Mouse (Mus musculus) gonadal fat pad, adult 2 months (tissue): Measurements from ENCODE around the gene Bicc1. TPM values are rescaled to one million over a fixed set of nuclear protein-coding genes. Genes with fewer than 3 reads are reported as not detected.
A peak's percentile ranks its signal among the peaks of the same experiment; 100 is the strongest.

Experiments
- DNase-seq: peaks from one replicate; pipeline ENCODE4 v3.0.0-alpha.2; 2012; ENCODE audit warnings: low read depth
- polyA plus RNA-seq: library from polyadenylated mRNA; depleted of rRNA; stranded (reverse); fragments of >200 nt; gene quantifications from 2 replicates; pipeline ENCODE4 v1.2.3, GENCODE M21; 2012

The Bicc1 gene
- polyA plus RNA-seq, 1 experiment: 19.9 TPM

GRCm38 (mm10) chr10:71122480-71122879 is 37.0 kb downstream of the Bicc1 start:
- no peak for DNase-seq

DNA sequence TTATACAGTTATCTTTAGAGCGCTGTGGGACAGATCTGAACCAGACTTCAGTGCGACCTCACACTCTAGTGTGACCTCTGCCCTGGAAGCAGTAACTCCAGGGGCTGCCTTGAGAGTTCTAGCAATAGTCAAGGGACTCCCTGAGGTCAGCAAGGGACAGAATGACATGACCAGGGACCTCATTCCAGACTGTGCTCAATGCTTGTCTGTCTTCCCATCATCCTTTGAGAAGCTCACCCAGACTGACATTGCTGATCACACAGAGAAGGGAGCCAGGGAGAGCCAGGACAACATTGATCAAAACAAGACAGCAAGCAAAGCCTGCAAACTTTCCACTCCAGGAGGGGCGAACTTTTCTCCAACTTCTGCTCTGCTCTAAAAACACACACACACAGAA is 38.7 kb downstream of the Bicc1 start:
- DNase-seq: no peak

GRCm38 (mm10) chr10:71120121-71120768 is 39.3 kb downstream of the Bicc1 start:
- DNase-seq: no peak

DNA sequence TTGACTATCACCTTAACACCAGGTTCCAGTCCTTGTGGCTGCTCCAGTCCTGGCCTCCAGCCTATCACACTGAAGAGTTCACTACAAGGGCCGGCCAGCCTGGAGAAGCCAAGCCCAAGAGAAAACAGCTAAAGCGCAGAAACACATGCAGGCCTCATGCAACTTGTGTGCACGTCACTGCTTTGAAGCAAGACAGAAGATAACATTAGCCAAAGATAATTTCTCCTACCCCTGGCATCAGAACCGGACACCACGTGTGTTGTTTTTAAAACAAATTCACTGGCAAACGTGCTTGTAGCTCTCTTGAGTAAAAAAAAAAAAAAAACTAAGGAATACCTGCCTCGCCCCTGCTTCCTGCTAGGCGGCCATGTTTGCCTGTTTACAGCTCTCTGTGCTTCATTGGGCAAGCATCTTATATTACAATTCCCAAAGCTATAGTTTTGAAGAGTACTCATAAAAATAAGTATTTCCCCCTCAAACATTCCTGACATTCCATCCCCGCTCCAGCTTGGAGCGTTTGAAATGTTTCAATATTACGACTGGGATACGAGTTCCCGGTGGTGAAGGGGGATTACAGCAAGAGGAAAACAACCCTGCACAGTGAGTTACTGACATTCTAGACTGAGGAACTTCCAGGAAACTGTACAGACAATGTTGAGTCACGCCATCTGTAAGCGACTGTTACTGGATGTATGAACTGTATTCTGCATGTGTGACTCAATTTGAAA is 40.2 kb downstream of the Bicc1 start:
- no peak for DNase-seq

GRCm38 (mm10) chr10:71117766-71118165 is 41.7 kb downstream of the Bicc1 start:
- DNase-seq: no peak

DNA sequence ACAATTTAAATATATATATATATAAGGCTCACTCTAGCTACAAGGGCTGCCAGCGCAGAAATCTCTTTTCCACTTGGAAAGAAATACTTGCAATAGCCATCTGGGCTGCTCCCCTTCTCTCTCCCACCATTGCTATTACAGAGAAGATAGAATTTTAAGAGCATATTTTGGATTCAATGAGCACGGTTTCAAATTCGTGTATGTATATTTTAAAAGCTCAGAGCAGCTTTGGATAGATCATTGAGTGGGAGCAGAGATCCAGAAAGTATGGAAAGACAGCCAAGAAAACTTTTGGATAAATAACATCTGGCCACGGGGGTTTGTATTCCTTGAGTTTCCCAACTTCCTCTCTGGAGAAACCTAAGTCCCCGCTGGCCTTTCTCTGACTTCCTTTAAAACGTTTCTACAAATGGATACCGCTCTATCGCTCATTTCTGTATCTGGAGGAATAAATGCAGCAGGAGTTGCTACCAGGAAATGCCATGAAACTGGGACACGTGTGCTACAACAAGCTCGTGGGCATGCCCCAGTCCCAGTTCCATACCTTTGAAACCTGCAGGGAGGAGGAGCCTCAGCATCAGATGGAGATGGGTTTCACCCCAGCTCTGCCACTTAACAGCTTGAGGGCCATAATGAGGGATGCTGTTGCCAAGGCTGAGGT is 45.1 kb downstream of the Bicc1 start:
- no peak for DNase-seq

GRCm38 (mm10) chr10:71106491-71107205 is 52.9 kb downstream of the Bicc1 start:
- no peak for DNase-seq

DNA sequence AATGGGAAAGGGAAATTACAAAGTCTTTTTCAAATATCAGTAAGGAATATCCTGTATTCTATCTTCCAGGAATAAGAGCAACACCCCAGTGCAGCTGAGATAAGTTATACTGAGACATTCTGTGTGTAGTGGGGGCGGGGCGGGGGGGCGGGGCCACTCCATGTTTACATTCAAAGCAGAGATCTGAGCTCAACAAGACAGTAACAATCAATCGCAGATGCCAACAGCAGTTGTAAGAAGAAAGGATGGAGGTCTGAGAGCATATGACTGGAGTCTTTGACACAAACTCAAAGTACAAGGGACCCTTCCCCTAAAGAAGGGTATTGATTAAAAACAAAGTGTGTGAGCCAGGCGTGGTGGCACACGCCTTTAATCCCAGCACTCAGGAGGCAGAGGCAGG is 54.7 kb downstream of the Bicc1 start:
- DNase-seq: no peak

- no peak for DNase-seq
Measured at GRCm38 (mm10) chr10:71100815-71101499, 58.5 kb downstream of the Bicc1 start.

DNA sequence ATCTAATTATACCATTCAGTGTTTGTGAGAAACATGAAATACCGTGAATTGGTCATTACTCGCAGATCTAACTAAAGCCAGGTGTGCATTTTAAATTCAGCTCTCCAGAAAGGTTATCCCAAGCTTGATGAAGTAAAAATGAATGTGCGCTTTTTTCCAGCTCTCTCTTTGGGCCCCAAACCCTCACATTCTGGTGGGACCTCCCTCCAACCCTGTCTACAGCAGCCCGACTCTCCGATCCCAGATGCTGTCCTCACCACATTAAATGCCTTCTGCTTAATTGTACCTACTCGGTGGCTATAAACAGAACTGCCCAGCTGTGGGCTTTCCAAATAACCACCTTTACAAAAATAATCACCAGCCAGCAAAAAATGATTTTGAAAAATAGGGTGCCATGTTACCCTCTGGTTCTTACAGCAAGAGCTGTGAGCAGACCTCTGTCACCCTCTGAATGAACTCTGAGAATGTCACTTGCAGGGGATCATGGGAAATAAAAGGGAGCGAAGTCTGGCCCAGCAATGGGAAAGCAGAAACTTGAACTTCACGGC is 64.7 kb downstream of the Bicc1 start:
- no peak for DNase-seq

GRCm38 (mm10) chr10:71093312-71093711 is 66.2 kb downstream of the Bicc1 start:
- DNase-seq: no peak

- no peak for DNase-seq
Measured at GRCm38 (mm10) chr10:71087359-71087716, 72.2 kb downstream of the Bicc1 start.

DNA sequence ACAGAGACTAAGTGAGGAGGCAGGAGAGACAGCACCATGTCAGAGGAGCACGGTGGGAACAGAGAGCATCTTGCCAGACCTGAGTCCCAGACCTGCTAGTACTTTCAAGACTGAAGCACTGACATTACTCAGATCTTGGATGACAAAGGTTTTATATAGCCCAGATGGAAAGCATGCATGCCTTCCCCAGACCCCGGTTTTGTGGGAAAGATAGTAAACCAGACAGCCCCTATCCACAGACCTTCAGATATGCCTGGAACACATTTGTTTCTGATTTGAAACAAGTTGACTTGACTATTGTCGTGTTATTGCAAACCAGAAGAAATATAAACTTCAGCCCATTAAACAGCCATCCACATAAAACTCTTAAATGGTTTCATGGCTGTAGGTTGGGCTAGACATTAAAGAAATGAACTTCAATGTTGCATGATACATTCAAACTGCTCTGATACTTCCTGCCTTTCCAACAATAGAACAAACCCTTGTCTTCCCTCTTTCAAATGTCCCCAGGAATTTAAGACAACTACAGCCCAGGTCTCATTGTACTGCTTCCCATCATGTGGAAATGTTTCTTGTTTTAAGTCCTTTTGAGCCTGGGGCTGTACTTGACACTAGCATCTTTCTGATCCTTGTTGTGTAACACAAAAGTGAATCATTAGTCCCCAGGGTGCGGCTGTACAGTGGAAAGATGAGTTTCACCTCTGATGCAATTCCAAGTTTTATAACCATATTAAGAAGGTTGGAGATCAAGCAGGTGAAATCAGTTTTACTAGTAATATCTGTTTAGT is 72.7 kb downstream of the Bicc1 start:
- peak; percentile 75 for DNase-seq

- DNase-seq: no peak
Measured at GRCm38 (mm10) chr10:71082986-71083385, 76.5 kb downstream of the Bicc1 start.

DNA sequence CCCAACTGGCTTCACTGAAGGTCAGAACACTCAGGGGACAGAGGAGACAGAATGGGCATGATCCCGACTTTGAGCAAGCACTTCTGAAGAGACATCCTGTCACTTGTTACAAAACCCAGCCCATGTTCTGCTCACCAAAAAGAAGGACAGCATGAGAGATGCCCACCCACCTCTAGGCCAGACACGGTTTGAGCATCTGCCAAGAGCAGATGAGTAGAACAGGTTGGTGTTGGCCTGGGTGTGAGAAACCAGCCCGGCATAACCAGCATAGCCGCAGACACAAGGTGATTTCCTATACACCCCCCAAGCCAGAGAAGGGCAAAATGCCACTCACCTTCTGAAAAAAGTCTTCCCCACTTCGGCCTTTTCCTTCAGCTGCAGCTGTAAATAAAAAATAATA is 80.6 kb downstream of the Bicc1 start:
- no peak for DNase-seq

DNA sequence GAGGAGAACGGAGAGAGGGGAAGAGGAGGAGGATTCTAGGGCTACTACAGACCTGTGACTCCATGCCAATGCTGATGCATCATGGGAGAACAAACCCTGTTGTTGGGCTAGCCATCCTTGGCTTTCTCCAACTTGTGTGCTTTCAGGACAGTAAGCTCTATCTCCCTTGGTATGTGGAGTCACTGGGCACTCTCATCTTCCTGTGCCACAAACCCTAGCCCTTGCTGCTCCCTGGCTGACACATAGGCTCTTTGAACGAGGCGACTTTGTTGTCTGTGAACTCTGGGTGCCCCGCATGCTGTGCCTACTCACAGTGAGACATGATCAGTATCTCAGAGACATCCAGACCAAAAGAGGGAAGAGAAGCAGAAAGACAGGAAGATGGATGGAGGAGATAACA is 94.5 kb downstream of the Bicc1 start:
- no peak for DNase-seq

DNA sequence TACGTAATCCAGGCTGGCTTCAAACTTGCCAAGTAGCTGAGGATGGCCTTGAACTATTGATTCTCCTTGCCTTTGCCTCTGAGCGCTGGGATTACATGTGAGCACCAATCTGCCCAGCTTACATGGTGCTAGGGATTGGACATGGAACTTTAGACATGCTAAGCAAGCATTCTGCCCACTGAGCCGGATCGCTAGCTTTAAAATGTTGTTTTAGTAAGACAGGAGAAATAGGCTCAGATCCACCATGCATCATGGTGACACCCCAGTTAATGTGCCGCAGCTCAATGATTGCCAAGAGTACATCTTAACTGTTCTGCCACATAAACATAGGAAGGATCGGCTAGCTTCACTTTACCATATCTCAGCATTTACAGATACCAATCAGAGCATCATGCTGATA is 94.9 kb downstream of the Bicc1 start:
- no peak for DNase-seq

GRCm38 (mm10) chr10:71062151-71062550 is 97.3 kb downstream of the Bicc1 start:
- no peak for DNase-seq

DNA sequence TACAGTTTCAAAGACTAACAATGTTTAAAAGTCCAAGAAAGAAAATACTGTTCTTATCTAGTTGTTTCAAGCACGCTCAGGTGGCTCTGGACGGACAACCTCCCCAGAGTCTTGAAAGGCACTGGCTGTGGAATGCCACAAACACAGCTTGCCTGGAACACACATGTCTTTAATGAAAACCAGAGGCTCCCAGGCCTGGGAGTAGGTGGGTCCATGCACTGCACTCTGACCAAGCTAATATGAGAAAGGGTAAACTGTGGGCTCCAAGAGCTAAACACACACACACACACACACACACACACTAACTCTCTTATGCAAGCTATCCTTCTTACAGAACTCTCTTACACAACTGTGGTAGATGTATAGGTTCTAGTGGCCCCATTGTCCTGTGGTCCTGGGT is 99.2 kb downstream of the Bicc1 start:
- no peak for DNase-seq

- peak; percentile 8 for DNase-seq
Measured at GRCm38 (mm10) chr10:71058616-71059247, 100.8 kb downstream of the Bicc1 start.
